Mouse (Mus musculus) urinary bladder, postnatal 10 days (tissue): ENCODE data around the gene Neurod2.

Source experiments
- DNase-seq: peaks from one replicate; pipeline ENCODE4 v3.0.0; 2022; ENCODE audit warnings: low spot score

The Neurod2 gene

DNA sequence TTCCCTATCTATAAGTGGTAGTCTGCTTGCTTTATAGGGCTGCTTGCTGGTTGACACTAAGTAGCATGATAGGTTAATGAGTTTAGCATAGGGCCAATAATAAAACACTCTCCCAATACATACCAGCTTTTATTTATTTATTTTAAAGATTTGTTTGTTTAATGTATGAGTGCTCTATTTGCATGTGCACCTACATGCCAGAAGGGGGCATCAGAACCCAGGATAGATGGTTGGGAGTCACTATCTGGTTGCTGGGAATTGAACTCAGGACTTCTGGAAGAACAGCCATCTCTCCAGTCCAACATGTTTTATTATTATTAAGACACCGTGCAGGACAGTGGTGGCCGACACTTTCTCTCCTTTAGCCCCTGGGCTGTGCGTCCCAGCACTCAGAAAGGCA lies 2.7 kb upstream of the Neurod2 start:
- no peak for DNase-seq

DNA sequence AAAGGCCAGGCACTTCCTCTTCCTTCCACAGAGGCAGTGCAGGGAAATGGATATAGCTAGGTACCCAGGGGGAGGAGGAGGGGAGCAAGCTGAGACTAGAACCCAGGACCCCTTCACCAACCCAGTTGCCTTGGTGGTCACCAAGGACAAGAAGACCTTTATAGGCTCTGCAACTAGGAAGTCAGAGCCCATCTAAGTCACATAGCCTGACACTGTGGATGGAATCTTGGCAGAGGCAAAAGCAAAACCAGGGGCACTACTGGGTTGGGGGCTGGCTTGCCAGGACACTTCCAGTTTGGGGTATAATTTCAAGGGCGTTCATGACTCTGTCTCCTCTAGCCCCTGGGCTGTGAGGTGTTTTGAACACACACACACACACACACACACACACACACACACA lies 2.0 kb upstream of the Neurod2 start:
- no peak for DNase-seq

DNA sequence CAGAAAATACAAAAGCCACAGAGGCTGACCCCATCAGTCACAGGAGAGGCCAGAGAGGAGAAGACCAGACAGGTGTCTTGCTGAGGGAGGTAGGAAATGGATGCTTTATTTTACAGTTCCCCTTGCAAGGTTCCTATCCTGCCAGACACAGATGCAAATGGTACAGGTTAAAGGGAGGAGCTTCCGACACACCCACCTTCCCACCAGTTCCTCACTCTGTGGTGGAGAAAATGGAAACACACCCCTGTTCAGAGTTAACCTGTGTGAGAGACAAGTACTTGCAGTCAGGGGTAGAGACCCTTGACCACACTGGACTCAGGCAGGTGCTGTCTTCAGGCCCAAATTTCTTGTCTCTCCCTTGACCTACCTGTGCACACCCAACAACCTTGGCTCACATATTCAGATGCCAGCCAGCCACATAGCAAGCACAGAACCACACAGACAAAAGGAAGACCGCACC lies 1.3 kb upstream of the Neurod2 start:
- DNase-seq, result no peak

DNA sequence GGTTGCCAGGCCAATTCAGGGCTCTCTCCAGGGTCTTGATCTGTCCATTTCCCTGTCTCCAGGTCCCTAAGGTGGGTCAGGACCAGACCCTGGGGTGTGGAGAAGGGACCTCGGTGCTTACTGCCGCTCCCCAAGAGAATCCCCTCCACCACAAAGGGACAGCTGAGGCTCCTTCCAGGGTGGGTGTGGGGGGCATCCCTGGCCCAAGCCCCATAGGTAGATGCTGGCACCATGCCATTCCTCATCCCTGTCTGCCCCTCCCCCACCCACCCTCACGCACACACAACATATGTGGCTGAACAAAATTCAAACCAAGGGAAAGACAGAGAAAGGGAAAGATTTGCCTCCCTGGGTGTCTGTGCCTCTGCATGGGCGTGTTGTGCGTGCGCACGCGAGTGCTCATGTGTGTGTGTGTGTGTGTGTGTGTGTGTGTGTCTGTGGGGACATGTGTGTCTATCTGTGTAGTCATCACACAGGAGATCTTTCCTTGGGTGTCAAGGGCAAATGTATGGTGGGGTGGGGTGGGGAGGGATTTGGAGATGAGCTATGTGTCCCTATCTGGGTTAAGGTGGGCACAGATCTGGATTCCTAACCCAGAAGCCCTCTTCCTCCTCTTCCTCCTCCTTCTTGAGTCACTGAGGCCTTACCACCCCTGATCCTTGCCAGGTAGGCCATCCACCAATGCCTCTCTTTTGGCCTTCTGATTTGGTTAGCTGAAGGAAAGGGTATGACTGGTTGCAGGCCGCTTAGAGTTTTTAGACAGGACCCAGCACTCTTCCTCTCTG lies 704 bp upstream of the Neurod2 start:
- DNase-seq, result no peak

DNA sequence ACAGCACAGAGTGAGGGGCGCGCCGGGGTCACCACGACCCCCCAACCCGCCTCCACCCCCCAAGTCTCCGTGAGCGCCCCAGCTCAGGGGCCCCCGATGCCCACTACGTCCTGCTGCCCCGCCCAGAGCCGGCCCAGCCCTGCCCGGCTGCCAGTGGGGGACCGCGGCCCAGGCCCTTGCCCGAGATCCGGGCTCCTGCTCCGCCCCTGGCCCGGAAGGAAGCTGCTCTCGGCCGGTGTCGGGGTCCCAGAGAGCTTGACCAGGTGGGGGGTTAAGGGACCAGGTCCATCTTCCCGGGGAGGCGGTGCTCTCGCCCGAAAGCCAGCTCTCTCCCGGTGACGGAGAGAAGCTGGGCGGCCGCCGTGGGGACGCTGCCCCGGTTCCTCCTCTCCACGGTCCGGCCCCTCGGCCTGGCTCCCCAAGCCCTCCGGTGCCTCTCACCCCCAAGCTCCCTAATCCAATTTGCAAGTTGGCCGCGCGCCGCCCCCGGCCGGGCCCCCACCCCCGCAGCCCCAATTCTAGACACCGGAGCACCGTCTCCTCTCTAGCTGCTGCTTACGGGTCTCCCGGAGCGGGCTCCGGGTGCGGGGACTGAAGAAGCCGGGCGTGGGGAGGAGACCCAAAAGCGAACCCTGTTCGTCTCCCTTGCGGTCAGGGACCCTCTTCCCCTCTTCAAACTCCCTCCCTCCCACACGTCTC lies 928 bp downstream of the Neurod2 start:
- no peak for DNase-seq

DNA sequence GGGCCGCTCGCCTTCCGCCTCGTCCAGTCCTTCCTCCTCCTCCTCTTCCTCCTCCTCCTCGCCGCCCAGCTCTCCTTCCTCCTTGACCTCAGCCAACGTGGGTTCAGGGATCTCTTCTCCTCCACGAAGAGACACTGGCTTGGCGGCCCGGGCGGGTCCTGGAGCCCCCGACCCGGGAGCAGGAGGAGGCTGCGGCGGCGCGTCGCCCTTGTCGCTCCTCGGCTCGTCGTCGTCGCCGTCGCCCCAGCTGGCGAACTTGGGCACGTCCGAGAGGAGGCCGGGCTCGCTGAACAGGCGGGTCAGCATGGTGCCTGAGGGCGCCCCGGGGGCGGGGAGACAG lies 1.4 kb downstream of the Neurod2 start:
- no peak for DNase-seq

DNA sequence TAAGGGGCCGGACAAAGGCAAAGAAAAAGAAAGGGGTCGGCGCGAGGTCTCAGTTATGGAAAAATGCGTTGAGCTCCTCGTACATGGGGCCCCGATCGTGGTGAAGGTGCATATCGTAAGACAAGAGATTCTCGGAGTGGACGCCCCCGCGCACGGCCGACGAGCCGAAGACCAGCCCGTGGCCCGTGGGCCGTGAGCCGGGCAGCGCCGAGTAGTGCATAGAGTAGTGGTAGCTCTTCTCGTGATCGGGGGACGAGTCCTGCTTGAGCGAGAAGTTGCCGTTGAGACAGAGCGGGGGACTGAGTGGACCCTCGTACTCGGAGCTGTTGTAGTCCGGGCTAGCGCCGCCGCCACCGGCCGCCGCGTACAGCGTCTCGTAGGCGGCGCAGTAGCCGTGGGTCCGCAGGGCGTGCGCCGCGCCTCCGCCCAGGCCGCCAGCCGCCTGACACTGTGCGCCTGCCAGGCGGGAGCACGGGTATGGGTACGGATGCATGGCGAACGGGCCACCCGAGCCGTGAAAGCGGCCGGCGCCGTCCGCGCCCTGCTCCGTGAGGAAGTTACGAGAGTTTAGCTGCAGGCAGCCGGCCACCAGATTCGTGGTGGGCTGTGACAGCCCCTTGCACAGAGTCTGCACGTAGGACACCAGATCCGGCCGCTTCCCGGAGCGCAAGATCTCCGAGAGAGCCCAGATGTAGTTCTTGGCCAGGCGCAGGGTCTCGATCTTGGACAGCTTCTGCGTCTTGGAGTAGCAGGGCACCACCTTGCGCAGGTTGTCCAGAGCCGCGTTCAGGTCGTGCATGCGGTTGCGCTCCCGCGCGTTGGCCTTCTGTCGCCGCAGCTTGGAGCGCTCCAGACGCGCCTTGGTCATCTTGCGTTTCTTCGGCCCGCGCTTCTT lies 2.1 kb downstream of the Neurod2 start:
- no peak for DNase-seq

DNA sequence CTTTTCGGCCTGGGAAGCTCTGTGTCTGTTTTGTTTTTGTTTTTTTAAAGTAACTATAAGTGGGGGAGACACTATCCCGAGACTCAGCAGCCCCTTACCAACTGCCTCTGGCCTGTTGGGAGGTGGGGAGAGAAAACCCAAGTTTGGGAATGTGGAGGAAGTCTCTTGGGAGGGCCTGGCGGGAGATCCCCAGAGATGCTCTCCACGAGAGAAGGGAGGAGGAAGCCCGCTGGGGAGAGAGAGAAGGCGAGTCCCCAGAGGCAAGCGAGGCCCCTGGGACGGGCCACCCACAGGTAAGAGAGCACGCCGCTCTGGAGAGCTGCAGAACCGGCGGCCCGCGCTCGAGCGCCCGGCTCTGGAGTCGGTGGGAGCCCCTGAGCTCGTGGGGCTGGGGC lies 2.7 kb downstream of the Neurod2 start:
- DNase-seq, result no peak

DNA sequence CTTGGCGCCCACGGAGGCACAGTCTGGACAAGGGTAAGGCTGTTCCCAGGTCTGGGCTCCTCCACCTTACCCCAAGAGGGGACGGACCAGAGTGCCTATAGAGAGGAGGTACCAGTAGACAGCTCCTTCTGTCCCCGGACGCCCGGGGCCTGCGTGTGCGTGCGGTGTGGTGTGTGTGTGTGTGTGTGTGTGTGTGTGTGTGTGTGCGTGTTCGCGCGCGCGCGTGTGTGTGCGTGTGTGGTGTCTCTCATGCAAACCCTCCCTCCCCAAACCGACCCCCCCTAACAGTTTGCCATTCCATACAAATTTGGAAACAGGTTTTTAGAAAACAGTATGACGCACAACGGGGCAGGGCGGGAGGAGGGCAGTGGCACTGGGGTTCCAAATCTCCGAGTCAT lies 3.6 kb downstream of the Neurod2 start:
- DNase-seq, result no peak

DNA sequence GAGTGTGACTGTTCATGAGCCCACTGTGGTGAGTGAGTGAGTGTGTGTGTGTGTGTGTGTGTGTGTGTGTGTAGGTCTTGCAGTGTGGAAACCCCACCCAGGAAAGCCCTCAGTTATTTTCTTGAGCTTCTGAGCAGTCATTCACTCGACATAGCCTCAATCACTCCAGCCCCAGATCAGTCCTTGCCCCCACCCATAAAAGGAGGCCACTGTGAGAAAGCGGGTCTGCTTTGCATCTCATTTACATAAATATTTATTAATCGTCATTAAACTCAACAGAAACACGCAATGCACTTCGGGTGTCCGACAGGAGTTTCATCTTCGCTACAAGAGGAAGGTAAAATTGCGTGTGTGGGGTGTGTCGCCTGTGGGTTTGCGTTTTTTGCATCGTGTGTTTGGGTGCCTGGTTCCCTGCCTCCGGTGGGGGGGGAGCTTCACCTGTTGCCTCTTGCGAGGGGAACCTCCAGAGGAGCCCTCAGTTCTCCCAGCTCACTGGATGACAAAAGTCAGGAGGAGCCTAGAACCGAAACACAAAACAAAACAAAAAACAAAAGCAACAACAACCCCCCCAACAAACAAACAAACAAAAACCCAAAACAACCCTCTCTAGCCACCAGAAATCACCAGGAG lies 4.1 kb downstream of the Neurod2 start:
- no peak for DNase-seq

DNA sequence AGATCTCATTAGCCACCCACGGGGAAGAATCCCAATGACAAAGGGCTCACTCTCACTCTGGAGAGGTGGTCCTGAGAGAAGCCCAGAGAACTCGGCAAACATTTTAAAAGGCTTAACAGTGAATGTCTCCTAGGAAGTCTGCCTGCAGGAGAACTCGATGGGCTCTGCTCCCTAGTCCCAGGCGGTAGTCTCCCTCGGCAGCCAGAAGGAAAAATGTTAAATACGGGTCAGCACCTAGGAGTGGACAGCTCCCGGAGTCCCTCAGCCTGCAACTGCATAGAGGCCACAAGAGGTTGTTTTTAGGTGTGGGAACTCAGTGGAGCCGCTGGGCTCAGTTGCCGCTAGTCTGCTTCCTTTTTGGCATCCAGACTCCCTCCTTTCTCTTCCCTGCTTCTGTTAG lies 5.5 kb downstream of the Neurod2 start:
- no peak for DNase-seq

DNA sequence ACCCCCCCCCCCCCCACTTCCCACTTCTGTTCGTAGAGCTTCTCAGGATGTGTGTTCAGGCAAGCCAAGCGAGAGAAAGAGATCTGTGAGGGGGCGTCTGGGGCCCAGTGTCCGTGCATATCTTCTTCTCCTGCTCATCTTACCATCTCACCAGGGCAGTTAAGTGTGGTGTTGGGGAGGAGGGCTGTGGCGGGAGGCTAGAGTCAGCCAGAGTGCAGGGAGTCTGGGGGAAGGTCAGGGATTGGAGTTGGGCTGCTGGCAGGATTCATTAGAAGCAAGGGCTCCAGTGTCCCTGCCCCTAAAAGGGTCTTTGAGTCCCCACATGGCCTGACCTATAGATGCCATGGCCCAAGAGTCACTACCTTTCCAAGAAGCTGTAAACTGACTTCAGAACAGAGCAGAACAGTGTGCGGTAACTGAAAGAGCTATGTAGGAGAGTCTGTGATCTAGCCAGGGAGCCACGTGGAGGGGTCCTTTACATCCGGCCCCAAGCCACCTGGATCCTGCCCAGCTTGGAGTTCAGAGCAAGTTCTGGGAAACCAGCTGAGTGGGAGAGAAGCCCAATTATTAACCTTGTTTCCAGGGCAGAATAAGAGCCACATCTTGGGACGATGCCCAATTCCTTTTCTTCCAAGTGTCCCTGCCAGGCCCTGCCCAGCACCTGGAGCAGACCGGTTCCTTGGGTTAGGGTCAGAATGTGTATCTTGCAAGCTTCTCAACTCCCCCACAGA lies 6.1 kb downstream of the Neurod2 start:
- no peak for DNase-seq

DNA sequence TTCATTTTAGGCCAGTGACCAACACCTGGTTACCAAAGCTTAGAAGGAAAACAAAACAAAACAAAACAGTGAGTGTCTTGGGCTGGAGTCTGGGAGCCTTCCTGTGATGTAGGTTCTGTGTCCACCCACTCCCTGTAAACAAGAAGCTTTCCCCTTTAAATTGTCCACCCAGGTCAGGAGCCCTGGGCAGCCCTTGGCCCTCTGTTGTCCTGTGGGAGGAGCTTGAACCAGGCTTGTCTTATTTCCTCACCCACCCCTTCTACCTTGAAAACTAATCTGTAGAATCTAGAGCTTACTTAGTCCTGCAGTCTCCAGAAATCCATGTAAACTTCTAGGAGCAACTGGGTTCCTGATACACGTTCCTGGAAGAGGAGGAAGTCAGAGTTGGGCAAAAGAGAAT lies 7.3 kb downstream of the Neurod2 start:
- no peak for DNase-seq

DNA sequence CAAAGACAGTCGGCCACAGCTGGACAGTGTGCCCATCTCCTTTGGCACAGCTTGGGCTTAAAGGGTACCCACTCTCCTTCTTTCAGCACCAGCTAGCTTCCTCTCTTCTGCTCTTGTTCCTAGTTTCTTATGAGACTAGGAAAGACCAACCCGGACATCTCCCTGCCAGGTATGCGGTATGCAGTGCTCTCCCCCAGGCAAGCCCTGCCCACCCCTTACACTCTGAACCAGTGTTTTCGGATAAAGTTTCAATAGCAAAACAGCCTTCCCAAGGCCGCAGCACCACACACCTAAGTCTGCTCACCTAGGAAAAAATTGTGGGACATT lies 7.8 kb downstream of the Neurod2 start:
- no peak for DNase-seq

DNA sequence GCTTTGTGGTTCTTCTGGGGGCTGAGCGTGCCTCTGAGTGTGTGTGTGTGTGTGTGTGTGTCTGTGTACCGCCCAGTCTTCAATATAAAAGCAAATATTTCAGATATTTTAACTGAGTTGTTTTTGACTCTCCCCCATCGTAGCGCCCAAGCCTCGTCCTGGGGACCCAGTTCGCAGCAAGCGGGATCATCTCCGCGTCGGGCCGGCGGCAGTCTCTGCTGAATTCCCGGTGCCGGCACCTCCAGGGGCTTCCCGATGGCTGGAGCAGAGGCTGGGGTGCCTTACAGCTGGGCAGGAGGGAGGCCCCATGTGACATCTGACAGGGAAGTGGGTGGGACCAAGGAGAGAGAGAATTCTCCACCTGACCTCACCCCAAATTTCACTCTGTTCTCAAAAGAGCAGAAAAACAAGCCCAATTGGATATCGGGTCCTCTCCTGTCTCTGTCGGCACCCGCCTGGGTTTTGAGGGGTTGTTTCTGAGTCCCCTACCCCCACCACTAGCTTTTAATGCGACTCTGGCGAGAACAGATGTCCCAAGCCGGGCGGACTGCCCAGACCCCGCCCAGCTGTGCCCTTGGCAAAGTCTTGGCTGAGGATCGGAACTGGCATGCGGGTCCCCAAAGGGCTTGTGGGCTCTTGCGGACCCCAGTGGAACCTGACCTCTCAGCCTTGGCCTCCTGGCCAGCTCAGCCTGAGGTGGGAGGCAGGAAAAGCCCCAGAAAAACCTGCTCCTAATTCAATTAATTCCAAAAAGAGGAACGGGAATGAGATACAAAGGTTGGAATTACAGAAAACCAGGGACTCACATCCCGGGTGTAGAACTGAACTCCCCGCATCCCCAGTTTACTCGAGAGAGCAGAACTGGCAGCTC lies 8.4 kb downstream of the Neurod2 start:
- DNase-seq, result no peak

DNA sequence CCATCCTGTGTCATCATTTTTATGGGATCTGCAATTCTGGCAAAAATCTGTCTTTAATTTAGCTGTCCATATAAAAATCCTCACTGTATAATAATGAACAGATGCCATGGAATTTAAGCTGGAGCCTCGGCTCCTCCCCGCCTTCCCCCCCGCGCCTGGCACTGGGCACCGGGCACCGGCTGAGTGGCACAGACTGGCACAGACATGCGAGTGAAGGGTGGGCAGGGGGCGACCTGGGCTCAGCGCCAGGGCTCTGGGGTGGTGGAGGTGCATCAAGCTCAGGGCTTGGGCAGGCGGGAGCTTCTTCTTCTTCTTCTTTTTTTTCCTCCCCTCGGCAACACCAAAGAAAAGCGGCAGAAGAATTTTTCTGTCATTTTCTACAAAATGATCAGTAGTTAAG lies 9.1 kb downstream of the Neurod2 start:
- DNase-seq, result no peak

DNA sequence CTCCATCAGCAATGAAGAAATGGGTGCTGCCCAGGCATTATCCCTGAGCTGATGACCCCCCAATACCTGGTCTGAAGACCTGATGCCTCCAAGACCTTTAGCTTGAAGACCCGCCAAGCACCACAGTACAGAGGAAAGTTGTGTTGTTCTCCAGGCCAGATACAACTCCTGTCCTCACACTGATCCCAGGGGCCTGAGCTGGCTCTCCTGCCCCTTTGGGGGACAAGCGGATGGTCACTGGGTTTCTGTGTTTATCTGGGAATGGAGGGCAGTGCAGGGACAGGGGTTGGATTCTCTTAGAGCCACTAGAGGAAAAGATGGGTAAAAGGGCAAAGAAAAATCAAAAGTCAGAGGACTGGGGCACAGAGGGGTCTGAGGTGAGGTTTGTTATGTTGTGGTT lies 9.5 kb downstream of the Neurod2 start:
- no peak for DNase-seq

DNA sequence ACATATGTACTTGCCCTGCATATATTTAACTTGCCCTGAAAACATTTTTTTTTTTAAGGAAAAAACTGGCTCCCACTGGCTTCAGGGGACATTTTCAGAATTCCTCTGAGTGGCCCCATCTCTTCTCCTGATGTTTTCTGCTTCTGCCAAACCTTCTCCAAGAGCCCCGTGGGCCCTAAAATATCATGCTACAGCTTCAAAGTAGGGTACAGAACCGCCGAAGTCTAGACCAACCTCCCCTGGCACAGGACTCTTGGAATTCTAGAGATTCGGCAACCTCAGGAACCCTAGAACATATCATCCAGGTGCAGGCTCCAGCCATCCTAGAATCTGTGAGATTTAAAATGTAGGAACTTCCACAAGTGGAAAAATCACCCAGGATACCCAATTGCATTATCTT lies 9.9 kb downstream of the Neurod2 start:
- DNase-seq, result no peak

DNA sequence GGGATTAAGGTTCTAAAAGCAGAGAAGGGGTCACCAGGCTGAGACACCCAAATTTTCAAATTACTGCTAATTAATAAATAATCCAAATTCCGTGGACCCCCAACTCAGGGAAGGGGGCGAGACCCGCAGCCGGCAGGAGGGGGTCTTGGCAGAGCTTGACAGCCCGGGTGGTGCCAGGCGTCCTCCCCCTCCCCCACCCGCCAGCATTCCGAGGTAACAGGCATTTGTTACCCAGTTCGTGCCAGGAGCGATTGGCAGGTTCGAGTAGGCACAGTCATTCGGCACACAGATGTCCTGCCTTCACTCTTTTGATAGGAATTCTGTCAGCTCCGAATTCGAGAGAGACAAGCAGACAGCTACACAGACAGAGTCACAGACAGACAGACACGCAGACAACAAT lies 10.3 kb downstream of the Neurod2 start:
- no peak for DNase-seq

DNA sequence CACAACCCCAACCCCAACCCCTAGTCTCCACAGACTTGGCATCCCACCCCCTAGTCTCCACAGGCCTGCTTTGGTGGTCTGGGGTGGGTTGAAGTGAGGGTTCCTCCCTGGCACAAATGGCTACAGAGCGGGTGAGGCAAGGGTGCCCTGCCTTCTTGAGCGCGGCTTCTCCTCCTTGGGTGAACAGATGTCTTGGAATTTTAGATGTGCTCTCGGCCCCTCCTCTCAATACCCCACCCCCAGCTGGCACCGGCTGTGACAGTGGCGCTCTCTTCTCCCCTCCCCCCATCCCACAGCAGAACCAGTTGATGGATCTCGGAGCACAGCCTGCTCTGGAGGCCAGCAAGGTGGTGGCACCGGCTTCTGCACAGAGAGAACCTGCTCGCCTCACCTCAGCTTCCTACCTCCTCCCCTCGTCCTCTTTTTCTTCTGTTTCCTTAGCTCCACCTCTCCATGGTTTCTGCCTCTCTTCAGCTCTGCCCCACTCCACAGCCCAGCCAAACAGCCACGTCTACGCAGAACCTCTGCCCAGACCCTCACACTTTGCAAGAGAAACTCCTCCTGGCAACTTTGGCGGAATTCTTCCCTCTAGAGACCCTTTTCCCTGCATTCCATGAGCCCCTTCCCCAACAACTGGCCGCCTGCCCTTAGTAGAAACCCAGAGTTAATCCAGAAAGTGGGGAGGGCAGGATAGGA lies 10.9 kb downstream of the Neurod2 start:
- DNase-seq, result no peak
